Mouse (Mus musculus): ENCODE results near the gene Atp1a3.

- TF ChIP-seq CTCF (IDR thresholded peaks at IDR 0.05; ENCODE audit: extremely low read depth, insufficient read depth, low read length) (no peak), POLR2A (IDR thresholded peaks at IDR 0.05; ENCODE audit: extremely low read depth, insufficient read depth, low read length) (no peak)
Measured at GRCm38 (mm10) chr7:24931651-24932050, 74.1 kb downstream of the Atp1a3 start.

Data from cortical plate, adult 2 months (tissue).